Mouse (Mus musculus): Measurements from ENCODE around the gene Dpf1. TPM values are rescaled to one million over a fixed set of nuclear protein-coding genes. Genes with fewer than 3 reads are reported as not detected.

Dpf1 gene
- polyA plus RNA-seq, 1 experiment from 2014 or later, result 0.72 TPM

GRCm38 (mm10) chr7:29296998-29297397 is 6.8 kb upstream of the Dpf1 start:
- Histone ChIP-seq H3K27ac (no peak overlapping the region), H3K4me2 (ENCODE audit: low read length) (no peak overlapping the region), H3K36me3 (ENCODE audit: insufficient read depth, low read length) (no peaks in the 10 kb centered on the region), H3K4me3 (replicated peaks; ENCODE audit: low read depth, low read length) (no peak overlapping the region), H3K9me3 (replicated peaks; ENCODE audit: low read length) (no peaks in the 10 kb centered on the region), H3K9ac (ENCODE audit: low read depth, low read length) (no peak overlapping the region), H3K4me1 (replicated peaks; ENCODE audit: insufficient read depth, low read length) (peaks cover 14% of the 10 kb centered on the region), H3K27me3 (ENCODE audit: insufficient read depth, low read length) (no peaks in the 10 kb centered on the region)
- WGBS, result 14% methylated on average over 10 of the region's 10 CpGs
- peak; percentile 55 for ATAC-seq (replicated peaks; ENCODE audit: low FRiP score, low read depth)
- peak; percentile 91 for DNase-seq (ENCODE audit: low spot score)
- peak; percentile 84 for TF ChIP-seq CTCF (IDR thresholded peaks at IDR 0.05; ENCODE audit: low read depth)

- Histone ChIP-seq H3K36me3 (ENCODE audit: insufficient read depth, low read length) (no peaks in the 10 kb centered on the region), H3K9ac (ENCODE audit: low read depth, low read length) (no peak overlapping the region), H3K9me3 (replicated peaks; ENCODE audit: low read length) (no peaks in the 10 kb centered on the region), H3K4me1 (replicated peaks; ENCODE audit: insufficient read depth, low read length) (peaks cover 16% of the 10 kb centered on the region; the same call in 1 of the 2 replicates), H3K4me3 (replicated peaks; ENCODE audit: low read depth, low read length) (no peak overlapping the region), H3K27ac (no peak overlapping the region), H3K27me3 (ENCODE audit: insufficient read depth, low read length) (peaks cover 20% of the 10 kb centered on the region), H3K4me2 (ENCODE audit: low read length) (no peak overlapping the region)
- peak; percentile 80 for DNase-seq (ENCODE audit: low spot score)
- peak; percentile 77 for TF ChIP-seq CTCF (IDR thresholded peaks at IDR 0.05; ENCODE audit: low read depth)
- 2% methylated on average over 7 of the region's 7 CpGs for WGBS
- ATAC-seq (replicated peaks; ENCODE audit: low FRiP score, low read depth), result no peak
Measured at GRCm38 (mm10) chr7:29301127-29301566, 2.6 kb upstream of the Dpf1 start.

- DNase-seq (ENCODE audit: low spot score) (no peak), ATAC-seq (replicated peaks; ENCODE audit: low FRiP score, low read depth) (no peak)
- TF ChIP-seq CTCF (IDR thresholded peaks at IDR 0.05; ENCODE audit: low read depth), result no peak
- Histone ChIP-seq H3K27me3 (ENCODE audit: insufficient read depth, low read length) (peaks cover 22% of the 10 kb centered on the region), H3K4me3 (replicated peaks; ENCODE audit: low read depth, low read length) (no peak overlapping the region), H3K27ac (no peak overlapping the region), H3K9me3 (replicated peaks; ENCODE audit: low read length) (no peaks in the 10 kb centered on the region), H3K36me3 (ENCODE audit: insufficient read depth, low read length) (no peaks in the 10 kb centered on the region), H3K9ac (ENCODE audit: low read depth, low read length) (no peak overlapping the region), H3K4me1 (replicated peaks; ENCODE audit: insufficient read depth, low read length) (peaks cover 23% of the 10 kb centered on the region), H3K4me2 (ENCODE audit: low read length) (no peak overlapping the region)
- 77% methylated on average over 7 of the region's 7 CpGs for WGBS
Measured at GRCm38 (mm10) chr7:29302641-29303040, 1.1 kb upstream of the Dpf1 start.

GRCm38 (mm10) chr7:29304463-29305262 is 912 bp downstream of the Dpf1 start:
- Histone ChIP-seq H3K4me2 (ENCODE audit: low read length) (peak overlapping the region; percentile 88), H3K9ac (ENCODE audit: low read depth, low read length) (peak overlapping the region; percentile 47), H3K36me3 (ENCODE audit: insufficient read depth, low read length) (no peaks in the 10 kb centered on the region), H3K9me3 (replicated peaks; ENCODE audit: low read length) (no peaks in the 10 kb centered on the region), H3K27me3 (ENCODE audit: insufficient read depth, low read length) (peaks cover 24% of the 10 kb centered on the region), H3K4me3 (replicated peaks; ENCODE audit: low read depth, low read length) (peak overlapping the region; percentile 46), H3K4me1 (replicated peaks; ENCODE audit: insufficient read depth, low read length) (peaks cover 27% of the 10 kb centered on the region), H3K27ac (no peak overlapping the region)
- TF ChIP-seq CTCF (IDR thresholded peaks at IDR 0.05; ENCODE audit: low read depth), result no peak
- DNase-seq (ENCODE audit: low spot score) (no peak), ATAC-seq (replicated peaks; ENCODE audit: low FRiP score, low read depth) (no peak)
- WGBS, result 2% methylated on average over 42 of the region's 48 CpGs

- Histone ChIP-seq H3K9ac (ENCODE audit: low read depth, low read length) (no peak overlapping the region), H3K4me3 (replicated peaks; ENCODE audit: low read depth, low read length) (peak overlapping the region; percentile 46), H3K9me3 (replicated peaks; ENCODE audit: low read length) (no peaks in the 10 kb centered on the region), H3K4me1 (replicated peaks; ENCODE audit: insufficient read depth, low read length) (peaks cover 27% of the 10 kb centered on the region), H3K4me2 (ENCODE audit: low read length) (peak overlapping the region; percentile 88), H3K36me3 (ENCODE audit: insufficient read depth, low read length) (no peaks in the 10 kb centered on the region), H3K27ac (no peak overlapping the region), H3K27me3 (ENCODE audit: insufficient read depth, low read length) (peaks cover 26% of the 10 kb centered on the region)
- TF ChIP-seq CTCF (IDR thresholded peaks at IDR 0.05; ENCODE audit: low read depth), result no peak
- ATAC-seq (replicated peaks; ENCODE audit: low FRiP score, low read depth) (no peak), DNase-seq (ENCODE audit: low spot score) (no peak)
- 30% methylated on average over 9 of the region's 9 CpGs for WGBS
Measured at GRCm38 (mm10) chr7:29305263-29305988, 1.7 kb downstream of the Dpf1 start.

GRCm38 (mm10) chr7:29306108-29306507 is 2.4 kb downstream of the Dpf1 start:
- no peaks in the 10 kb centered on the region for H3K9me3 ChIP-seq (replicated peaks; ENCODE audit: low read length)
- no peak overlapping the region for H3K9ac ChIP-seq (ENCODE audit: low read depth, low read length)
- 59% methylated on average over 7 of the region's 7 CpGs for WGBS
- ATAC-seq (replicated peaks; ENCODE audit: low FRiP score, low read depth) (no peak), DNase-seq (ENCODE audit: low spot score) (no peak)
- H3K4me1 ChIP-seq (replicated peaks; ENCODE audit: insufficient read depth, low read length), result peaks cover 27% of the 10 kb centered on the region
- H3K27ac ChIP-seq, result no peak overlapping the region
- H3K4me2 ChIP-seq (ENCODE audit: low read length), result no peak overlapping the region
- no peak overlapping the region for H3K4me3 ChIP-seq (replicated peaks; ENCODE audit: low read depth, low read length)
- no peak for TF ChIP-seq CTCF (IDR thresholded peaks at IDR 0.05; ENCODE audit: low read depth)
- peaks cover 26% of the 10 kb centered on the region for H3K27me3 ChIP-seq (ENCODE audit: insufficient read depth, low read length)
- no peaks in the 10 kb centered on the region for H3K36me3 ChIP-seq (ENCODE audit: insufficient read depth, low read length)
